Mouse (Mus musculus) kidney, adult 2 months (tissue): ENCODE results near the gene Tenm4. TPM values are rescaled to one million over a fixed set of nuclear protein-coding genes. Genes with fewer than 3 reads are reported as not detected.

Experiments used
- DNase-seq: peaks from one replicate; pipeline ENCODE4 v3.0.0; 2021
- H3K27ac ChIP-seq: fragments of 200-500 bp; 2 replicates; pipeline ENCODE4 v1.5.1; 2012; ENCODE audit warnings: low read depth, low read length, control low read depth, inconsistent platforms; ENCODE audit not compliant: insufficient read depth
- H3K27me3 ChIP-seq: fragments of 200-500 bp; replicated peaks from 2 replicates; pipeline ENCODE4 v1.6.1; 2012; ENCODE audit warnings: mild to moderate bottlenecking, moderate library complexity, low read length, inconsistent platforms; ENCODE audit not compliant: control insufficient read depth, insufficient read depth
- H3K36me3 ChIP-seq: fragments of 200-500 bp; 2 replicates; pipeline ENCODE4 v1.6.1; 2012; ENCODE audit warnings: mild to moderate bottlenecking, moderate library complexity, low read length, inconsistent platforms; ENCODE audit not compliant: control insufficient read depth, insufficient read depth
- H3K4me1 ChIP-seq: fragments of 200-500 bp; 2 replicates; pipeline ENCODE4 v1.6.1; 2011; ENCODE audit warnings: low read length; ENCODE audit not compliant: control insufficient read depth, insufficient read depth
- H3K4me3 ChIP-seq: fragments of 200-500 bp; 2 replicates; pipeline ENCODE4 v1.5.1; 2011; ENCODE audit warnings: mild to moderate bottlenecking, low read depth, low read length, control low read depth; ENCODE audit not compliant: insufficient read depth
- CTCF ChIP-seq: fragments of 200-500 bp; conservative IDR thresholded peaks from 2 replicates; pipeline ENCODE4 v1.5.1; 2011; ENCODE audit warnings: low read depth, mild to moderate bottlenecking, control low read depth, low read length, moderate library complexity, mixed read lengths; ENCODE audit not compliant: insufficient read depth, insufficient read length
- POLR2A ChIP-seq: fragments of 200-500 bp; IDR thresholded peaks from one replicate; pipeline ENCODE4 v1.6.1; 2011; ENCODE audit warnings: low read depth, low read length, control low read depth
- WGBS: fragments of 180-500 bp; shearing (Covaris S2); methylation state at CpG from one replicate; pipeline ENCODE4 v1.1.7; 2018; 5-methylcytosine and 5-hydroxymethylcytosine counted together
- polyA plus RNA-seq: library from polyadenylated mRNA; depleted of rRNA; stranded (reverse); fragments of >200 nt; gene quantifications from 2 replicates; pipeline ENCODE4 v1.2.3, GENCODE M21; 2012

Tenm4 gene
- polyA plus RNA-seq, 1 experiment: 3.3 TPM

DNA sequence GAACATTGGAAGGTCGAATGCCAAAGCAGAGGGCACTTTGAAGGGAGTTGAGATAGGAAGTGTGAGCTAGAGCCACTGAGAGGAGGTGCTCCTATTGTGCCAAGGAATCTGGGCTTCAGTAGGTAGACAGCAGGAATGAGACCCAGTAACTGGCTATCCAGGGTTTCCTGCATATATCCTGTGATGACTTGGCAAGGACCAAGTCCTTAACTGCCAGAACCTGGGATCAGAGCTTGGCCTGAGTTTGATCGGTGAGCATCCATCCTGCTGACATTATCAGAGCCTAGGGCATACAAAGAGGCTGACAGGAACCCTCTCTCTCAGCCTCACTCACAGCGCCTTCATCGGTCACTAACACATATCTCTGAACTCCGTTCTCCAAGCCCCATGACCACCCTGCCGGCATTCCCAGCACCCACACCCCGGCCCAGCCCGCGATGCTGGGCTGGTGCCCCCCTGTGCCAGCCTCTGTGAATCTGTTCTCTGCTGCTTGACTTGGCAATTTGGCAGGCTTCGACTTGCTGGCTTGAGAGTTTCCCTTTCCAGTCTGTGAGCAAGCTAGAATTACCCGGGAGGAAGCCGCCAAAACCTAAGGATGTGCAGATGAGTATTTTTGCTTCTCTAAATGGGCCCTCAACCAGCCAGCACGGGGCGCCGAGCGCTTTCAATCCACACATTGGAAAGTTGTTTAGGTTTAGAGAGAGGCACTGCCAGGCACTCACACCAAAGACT, 698.2 kb downstream of the Tenm4 start:
- Histone ChIP-seq H3K36me3 (no peaks in the 10 kb centered on the region), H3K4me3 (no peak overlapping the region), H3K27me3 (no peaks in the 10 kb centered on the region), H3K4me1 (no peaks in the 10 kb centered on the region), H3K27ac (no peak overlapping the region)
- no peak for TF ChIP-seq POLR2A
- no peak for TF ChIP-seq CTCF
- 82% methylated on average over 16 of the region's 16 CpGs for WGBS
- no peak for DNase-seq

- Histone ChIP-seq H3K27ac (no peak overlapping the region), H3K4me1 (no peaks in the 10 kb centered on the region), H3K27me3 (no peaks in the 10 kb centered on the region), H3K4me3 (no peak overlapping the region), H3K36me3 (no peaks in the 10 kb centered on the region)
- TF ChIP-seq CTCF: no peak
- no peak for TF ChIP-seq POLR2A
- no peak for DNase-seq
- 81% methylated on average over 8 of the region's 8 CpGs for WGBS
These were observed 699.4 kb downstream of the Tenm4 start for GRCm38 (mm10) chr7:96870473-96870872.

GRCm38 (mm10) chr7:96871031-96871430, 700.0 kb downstream of the Tenm4 start:
- DNase-seq: no peak
- Histone ChIP-seq H3K36me3 (no peaks in the 10 kb centered on the region), H3K27ac (no peak overlapping the region), H3K4me3 (no peak overlapping the region), H3K4me1 (no peaks in the 10 kb centered on the region), H3K27me3 (no peaks in the 10 kb centered on the region)
- TF ChIP-seq CTCF (no peak), POLR2A (no peak)
- WGBS: 94% methylated on average over 4 of the region's 4 CpGs

- no peaks in the 10 kb centered on the region for H3K27me3 ChIP-seq
- no peak for DNase-seq
- H3K27ac ChIP-seq: no peak overlapping the region
- TF ChIP-seq POLR2A (no peak), CTCF (no peak)
- H3K4me3 ChIP-seq: no peak overlapping the region
- no peaks in the 10 kb centered on the region for H3K4me1 ChIP-seq
- WGBS: 84% methylated on average over 7 of the region's 7 CpGs
- no peaks in the 10 kb centered on the region for H3K36me3 ChIP-seq
These were observed 707.6 kb downstream of the Tenm4 start for GRCm38 (mm10) chr7:96878511-96879276.

DNA sequence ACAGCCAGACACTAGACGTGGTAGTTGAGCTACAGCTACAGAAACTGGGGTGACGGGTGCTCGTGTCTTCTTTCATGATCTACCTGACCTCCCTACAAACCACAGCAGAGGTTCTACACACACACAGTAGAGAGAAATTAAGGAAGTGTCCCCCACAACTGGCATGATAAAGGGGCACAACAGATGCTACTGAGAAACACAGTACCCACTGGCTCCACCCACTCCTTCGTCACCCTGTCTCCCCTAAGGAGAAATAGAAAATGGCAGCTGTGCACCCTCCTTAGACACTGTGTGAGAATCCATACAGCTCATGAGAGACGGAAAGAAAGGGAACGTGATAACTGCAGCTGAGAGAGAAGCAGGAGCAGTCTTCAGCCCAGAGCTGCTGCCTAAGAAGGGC, 708.5 kb downstream of the Tenm4 start:
- 96% methylated on average over 6 of the region's 6 CpGs for WGBS
- Histone ChIP-seq H3K4me3 (no peak overlapping the region), H3K4me1 (no peaks in the 10 kb centered on the region), H3K27me3 (no peaks in the 10 kb centered on the region), H3K27ac (no peak overlapping the region), H3K36me3 (no peaks in the 10 kb centered on the region)
- DNase-seq: no peak
- TF ChIP-seq CTCF (no peak), POLR2A (no peak)

- TF ChIP-seq CTCF: no peak
- TF ChIP-seq POLR2A: no peak
- WGBS: 96% methylated on average over 6 of the region's 6 CpGs
- Histone ChIP-seq H3K36me3 (no peaks in the 10 kb centered on the region), H3K4me1 (no peaks in the 10 kb centered on the region), H3K4me3 (no peak overlapping the region), H3K27me3 (no peaks in the 10 kb centered on the region), H3K27ac (no peak overlapping the region)
- DNase-seq: no peak
These were observed 709.3 kb downstream of the Tenm4 start for GRCm38 (mm10) chr7:96880221-96880944.

GRCm38 (mm10) chr7:96883297-96883696, 712.3 kb downstream of the Tenm4 start:
- Histone ChIP-seq H3K4me1 (no peaks in the 10 kb centered on the region), H3K4me3 (no peak overlapping the region), H3K27me3 (no peaks in the 10 kb centered on the region), H3K36me3 (no peaks in the 10 kb centered on the region), H3K27ac (no peak overlapping the region)
- no peak for TF ChIP-seq POLR2A
- TF ChIP-seq CTCF: no peak
- WGBS: 95% methylated on average over 3 of the region's 3 CpGs
- no peak for DNase-seq
